Mouse (Mus musculus): ENCODE data around the gene Gm3269. TPM values are rescaled to one million over a fixed set of nuclear protein-coding genes. Genes with fewer than 3 reads are reported as not detected.
"Not testable (repeated sequence)": the region's sequence is repeated elsewhere in the genome, so short reads cannot be mapped to it uniquely, and the experiment has no call there.

The Gm3269 gene
- polyA plus RNA-seq (2015; fragmentation: Nextera tagmentation; extraction: Ambion mirVana), result not detected in 2 replicates

- WGBS (ENCODE audit: insufficient replicate concordance), result no CpG with 5 or more reads among the region's 4 CpGs
- not testable (repeated sequence) for H3K36me3 ChIP-seq (ENCODE audit: control insufficient read depth, insufficient read depth); H3K27me3 ChIP-seq (ENCODE audit: control insufficient read depth, insufficient read depth, low read depth, low read length); H3K9ac ChIP-seq (ENCODE audit: low read depth, low read length); ATAC-seq (ENCODE audit: low read depth); H3K4me1 ChIP-seq (ENCODE audit: control insufficient read depth, low read depth, low read length); H3K4me3 ChIP-seq (ENCODE audit: low read depth, low read length); H3K4me2 ChIP-seq (ENCODE audit: low read depth, low read length); H3K27ac ChIP-seq (ENCODE audit: low read length); H3K9me3 ChIP-seq (replicated peaks; ENCODE audit: control insufficient read depth, low read length)
These were observed at the start of gene Gm3269 for GRCm38 (mm10) chr14:4837806-4838205. Gm3269 (plus strand) TSS chr14:4838106.

GRCm38 (mm10) chr14:4806421-4806820 is 31.5 kb upstream of the Gm3269 start:
- H3K9me3 ChIP-seq (replicated peaks; ENCODE audit: control insufficient read depth, low read length); H3K27ac ChIP-seq (ENCODE audit: low read length); H3K4me2 ChIP-seq (ENCODE audit: low read depth, low read length); ATAC-seq (ENCODE audit: low read depth); H3K9ac ChIP-seq (ENCODE audit: low read depth, low read length); H3K4me1 ChIP-seq (ENCODE audit: control insufficient read depth, low read depth, low read length); H3K36me3 ChIP-seq (ENCODE audit: control insufficient read depth, insufficient read depth); H3K27me3 ChIP-seq (ENCODE audit: control insufficient read depth, insufficient read depth, low read depth, low read length); H3K4me3 ChIP-seq (ENCODE audit: low read depth, low read length): not testable (repeated sequence)
- WGBS (ENCODE audit: insufficient replicate concordance), result 52% methylated on average over 6 of the region's 6 CpGs

DNA sequence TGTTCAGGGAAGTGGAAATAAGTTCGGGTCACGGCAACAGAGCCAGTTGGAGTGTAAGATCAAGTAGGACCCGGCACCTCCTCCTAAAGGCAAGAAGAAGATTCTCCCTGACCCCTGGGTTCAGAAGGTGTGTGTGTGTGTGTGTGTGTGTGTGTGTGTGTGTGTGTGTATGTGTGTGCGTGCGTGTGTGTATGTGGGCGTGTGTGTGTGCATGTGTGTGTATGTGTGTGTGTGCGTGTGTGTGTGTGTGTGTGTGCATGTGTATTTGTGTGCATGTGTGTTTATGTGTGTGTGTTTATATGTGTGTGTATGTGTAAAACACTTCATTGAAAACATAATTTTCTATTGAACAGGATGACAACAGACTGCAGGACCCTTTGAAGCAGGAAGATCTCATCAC is 16.0 kb upstream of the Gm3269 start:
- not testable (repeated sequence) for H3K27me3 ChIP-seq (ENCODE audit: control insufficient read depth, insufficient read depth, low read depth, low read length); H3K4me2 ChIP-seq (ENCODE audit: low read depth, low read length); ATAC-seq (ENCODE audit: low read depth); H3K36me3 ChIP-seq (ENCODE audit: control insufficient read depth, insufficient read depth); H3K9ac ChIP-seq (ENCODE audit: low read depth, low read length); H3K9me3 ChIP-seq (replicated peaks; ENCODE audit: control insufficient read depth, low read length); H3K27ac ChIP-seq (ENCODE audit: low read length); H3K4me3 ChIP-seq (ENCODE audit: low read depth, low read length); H3K4me1 ChIP-seq (ENCODE audit: control insufficient read depth, low read depth, low read length)
- WGBS (ENCODE audit: insufficient replicate concordance), result 75% methylated on average over 4 of the region's 7 CpGs

DNA sequence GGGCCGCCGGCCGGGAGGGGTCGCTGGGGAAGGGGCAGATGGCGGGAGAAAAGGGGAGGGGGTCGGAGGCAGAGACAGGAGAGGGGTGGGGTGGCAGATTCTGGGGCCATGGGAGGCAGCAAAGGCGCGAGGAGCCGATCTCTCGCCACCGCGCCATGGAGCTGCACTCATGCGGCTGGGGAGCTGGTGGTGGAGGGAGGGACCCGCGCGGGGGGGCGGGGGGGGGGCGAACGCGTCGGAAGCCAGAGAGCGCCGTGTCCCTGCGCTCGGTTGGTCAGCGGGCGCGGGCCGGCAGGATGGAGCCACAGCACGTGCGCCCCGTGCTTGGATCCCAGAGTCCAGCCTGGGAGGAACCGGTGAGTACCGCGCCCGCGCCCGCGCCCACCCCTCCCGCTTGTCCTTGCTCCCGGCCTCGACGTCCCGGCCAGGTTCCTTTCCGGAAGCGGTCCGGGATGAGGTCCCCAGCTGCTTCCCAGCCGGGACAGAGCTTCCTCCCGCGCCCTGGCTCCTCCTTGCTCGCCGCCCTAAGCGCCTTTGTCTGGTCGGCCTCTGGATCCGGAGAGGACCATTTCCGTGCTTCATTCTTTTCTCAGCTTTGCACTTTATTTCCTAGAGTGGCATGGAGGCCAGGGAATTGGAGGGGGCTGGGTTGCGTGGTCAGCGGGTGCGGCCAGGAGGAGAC is 17.5 kb downstream of the Gm3269 start, which contains the start of gene Gm3264:
Gm3264 (plus strand) TSS at position 278 of the 682 bp plus-strand sequence.
- not testable (repeated sequence) for H3K4me2 ChIP-seq (ENCODE audit: low read depth, low read length); H3K36me3 ChIP-seq (ENCODE audit: control insufficient read depth, insufficient read depth); H3K4me3 ChIP-seq (ENCODE audit: low read depth, low read length); H3K27me3 ChIP-seq (ENCODE audit: control insufficient read depth, insufficient read depth, low read depth, low read length); H3K4me1 ChIP-seq (ENCODE audit: control insufficient read depth, low read depth, low read length); H3K27ac ChIP-seq (ENCODE audit: low read length); H3K9ac ChIP-seq (ENCODE audit: low read depth, low read length); H3K9me3 ChIP-seq (replicated peaks; ENCODE audit: control insufficient read depth, low read length); ATAC-seq (ENCODE audit: low read depth)
- WGBS (ENCODE audit: insufficient replicate concordance), result 2% methylated on average over 27 of the region's 59 CpGs

DNA sequence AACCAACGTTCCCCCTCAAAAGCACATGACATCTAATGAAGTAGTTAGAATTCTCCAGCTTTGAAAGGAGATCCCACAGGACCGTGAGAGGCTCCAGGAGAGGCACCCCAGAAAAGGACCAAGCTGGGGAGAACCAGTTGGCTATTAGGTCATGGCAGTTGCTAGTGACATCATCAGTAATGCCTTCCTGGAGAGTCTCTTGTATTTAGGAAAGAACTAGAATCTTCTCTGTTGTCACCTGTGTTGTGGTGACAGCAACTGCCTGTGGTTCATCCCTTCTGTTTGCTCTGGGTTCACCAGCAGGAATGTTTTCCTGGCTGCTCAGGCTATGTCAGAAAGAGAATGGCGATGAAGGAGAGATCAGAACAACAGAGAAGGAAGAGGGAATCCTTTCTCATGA is 54.2 kb downstream of the Gm3269 start, which contains the start of gene Gm3278:
Gm3278 (plus strand) TSS at position 301 of the 400 bp plus-strand sequence.
- not testable (repeated sequence) for ATAC-seq (ENCODE audit: low read depth); H3K4me2 ChIP-seq (ENCODE audit: low read depth, low read length); H3K9me3 ChIP-seq (replicated peaks; ENCODE audit: control insufficient read depth, low read length); H3K4me1 ChIP-seq (ENCODE audit: control insufficient read depth, low read depth, low read length); H3K36me3 ChIP-seq (ENCODE audit: control insufficient read depth, insufficient read depth); H3K4me3 ChIP-seq (ENCODE audit: low read depth, low read length); H3K27ac ChIP-seq (ENCODE audit: low read length); H3K9ac ChIP-seq (ENCODE audit: low read depth, low read length); H3K27me3 ChIP-seq (ENCODE audit: control insufficient read depth, insufficient read depth, low read depth, low read length)
- WGBS (ENCODE audit: insufficient replicate concordance), result 0% methylated on average over 1 of the region's 3 CpGs

Other genes starting within 250 kb of the Gm3269 start
- not detected in 2 replicates for gene Gm8159, start 205.8 kb upstream of the Gm3269 start, polyA plus RNA-seq (2015; fragmentation: Nextera tagmentation; extraction: Ambion mirVana)
- not detected in 2 replicates for gene Gm3239, start 173.9 kb upstream of the Gm3269 start, polyA plus RNA-seq (2015; fragmentation: Nextera tagmentation; extraction: Ambion mirVana)
- not detected in 2 replicates for gene Gm7876, start 128.9 kb upstream of the Gm3269 start, polyA plus RNA-seq (2015; fragmentation: Nextera tagmentation; extraction: Ambion mirVana)
- gene Gm3252, start 111.3 kb upstream of the Gm3269 start, polyA plus RNA-seq (2015; fragmentation: Nextera tagmentation; extraction: Ambion mirVana), result not detected in 2 replicates
- not detected in 2 replicates for gene Gm9602, start 61.8 kb upstream of the Gm3269 start, polyA plus RNA-seq (2015; fragmentation: Nextera tagmentation; extraction: Ambion mirVana)
- gene Gm3264, start 17.5 kb downstream of the Gm3269 start, polyA plus RNA-seq (2015; fragmentation: Nextera tagmentation; extraction: Ambion mirVana), result not detected in 2 replicates
- gene Gm3278, start 54.3 kb downstream of the Gm3269 start, polyA plus RNA-seq (2015; fragmentation: Nextera tagmentation; extraction: Ambion mirVana), result not detected in 2 replicates
- not detected in 2 replicates for gene Gm8297, start 145.8 kb downstream of the Gm3269 start, polyA plus RNA-seq (2015; fragmentation: Nextera tagmentation; extraction: Ambion mirVana)
- gene Gm3298, start 177.8 kb downstream of the Gm3269 start, polyA plus RNA-seq (2015; fragmentation: Nextera tagmentation; extraction: Ambion mirVana), result not detected in 2 replicates
- not detected in 2 replicates for gene 4930555G01Rik, start 212.5 kb downstream of the Gm3269 start, polyA plus RNA-seq (2015; fragmentation: Nextera tagmentation; extraction: Ambion mirVana)
- gene Gm8281, start 232.9 kb downstream of the Gm3269 start, polyA plus RNA-seq (2015; fragmentation: Nextera tagmentation; extraction: Ambion mirVana), result not detected in 2 replicates

Measured in liver, embryonic 16.5 days (tissue).